Mouse (Mus musculus): ENCODE measurements at regions not wholly inside any gene's neighbourhood (a gene's known extent, or its start where the extent isn't known, plus 50 kb on each side); places are given as distances from the start of the nearest gene placed in this dataset.
"Not testable (repeated sequence)": the region's sequence is repeated elsewhere in the genome, so short reads cannot be mapped to it uniquely, and the experiment has no call there.

- DNase-seq: no peak
Measured at GRCm38 (mm10) chr6:31133896-31134735, 175.2 kb upstream of the Klf14 start.

DNA sequence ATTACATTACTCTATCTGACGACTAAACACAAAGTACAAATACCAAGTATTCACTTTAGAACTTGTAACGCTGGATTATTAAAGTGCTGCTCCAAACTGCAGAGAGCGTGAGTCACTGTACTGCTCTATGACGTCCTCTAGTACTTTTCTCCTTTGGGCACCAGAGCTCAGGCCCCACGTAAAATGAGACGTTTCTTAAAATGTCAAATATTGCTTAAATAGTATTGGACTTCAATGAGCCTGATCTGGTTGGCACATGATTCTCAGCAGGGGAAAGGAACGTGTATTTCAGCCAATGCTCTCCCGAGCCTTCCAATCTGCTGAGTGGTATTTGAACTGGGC, 175.8 kb upstream of the Klf14 start:
- DNase-seq: no peak

- DNase-seq: no peak
Measured at GRCm38 (mm10) chr6:31135580-31135979, 176.7 kb upstream of the Klf14 start.

DNA sequence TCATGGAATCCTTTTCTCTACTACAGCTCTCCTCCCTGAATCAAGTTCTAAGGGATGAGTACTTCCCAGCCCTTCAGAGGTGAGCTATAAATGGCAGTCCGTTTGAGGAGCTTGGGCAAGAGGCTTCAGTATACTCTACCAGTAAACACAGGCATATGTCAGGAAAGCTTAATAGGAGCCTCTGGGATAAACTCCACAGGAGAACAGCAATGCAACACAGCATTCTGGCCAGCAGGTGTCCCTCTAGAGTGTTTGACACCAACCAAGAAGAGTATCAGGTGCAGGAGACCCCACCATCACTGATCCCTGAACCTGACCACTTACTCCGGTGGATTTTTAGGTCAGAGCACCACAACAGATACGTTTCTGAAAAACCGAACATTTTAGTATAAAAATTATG, 178.0 kb upstream of the Klf14 start:
- DNase-seq: peak; percentile 63

DNA sequence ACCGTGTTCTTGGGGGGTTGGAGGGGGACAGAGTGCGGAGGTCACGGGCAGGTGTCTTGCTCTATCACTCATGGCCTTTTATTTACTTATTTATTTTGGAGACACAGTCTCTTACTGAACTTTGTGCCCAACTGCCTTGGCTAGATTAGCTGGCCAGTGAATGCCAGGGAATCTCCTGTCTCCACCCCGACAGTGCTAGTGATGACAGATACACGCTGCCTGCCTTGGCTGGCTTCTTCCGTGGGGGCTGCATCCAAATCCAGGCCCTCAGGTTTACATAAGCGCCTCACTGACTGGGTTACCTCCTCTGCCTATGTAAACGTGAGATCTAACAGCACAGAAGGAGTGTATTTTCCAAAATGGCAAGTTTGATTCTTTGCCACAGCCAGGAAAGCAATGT, 178.5 kb upstream of the Klf14 start:
- DNase-seq: no peak

- DNase-seq: no peak
Measured at GRCm38 (mm10) chr6:31140000-31140399, 181.1 kb upstream of the Klf14 start.

DNA sequence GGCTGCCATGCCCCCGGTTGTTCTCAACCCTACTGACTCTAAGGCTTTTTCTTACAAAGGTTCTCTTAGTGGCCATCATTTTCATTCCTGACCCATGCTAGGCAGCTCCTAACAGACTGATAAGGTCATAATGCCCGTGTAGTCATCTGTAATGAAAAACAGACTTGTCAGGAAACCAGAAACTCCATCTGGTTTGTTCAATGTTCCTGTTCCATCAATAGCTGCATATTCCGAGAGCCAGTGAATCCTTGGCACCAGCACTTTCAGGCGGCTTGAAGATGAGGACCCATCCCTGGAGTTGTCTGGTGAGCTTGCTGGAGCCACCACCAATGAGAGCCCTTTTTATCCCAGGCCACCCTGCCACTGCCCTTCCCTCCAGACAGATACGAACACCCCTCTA, 181.7 kb upstream of the Klf14 start:
- DNase-seq: no peak

DNA sequence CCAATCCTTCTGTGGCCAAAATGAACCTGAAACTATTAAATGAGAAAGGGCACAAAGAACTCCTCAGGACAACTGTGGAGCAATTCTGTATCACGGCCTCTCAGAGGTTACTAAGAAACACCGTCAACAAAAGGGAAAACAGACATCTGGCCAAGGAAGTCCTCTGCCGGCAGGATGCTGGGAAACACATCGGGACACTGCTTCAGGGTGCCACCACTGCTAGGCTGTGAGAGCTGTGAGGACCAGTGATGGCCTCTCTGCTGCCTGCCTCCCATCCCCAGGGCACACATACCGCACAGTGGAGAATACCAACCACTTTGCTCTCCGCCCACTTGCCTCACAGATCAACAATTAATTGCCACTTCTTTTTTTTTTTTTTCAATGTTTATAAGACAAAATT, 182.6 kb upstream of the Klf14 start:
- DNase-seq: no peak

- not testable (repeated sequence) for DNase-seq
Measured at GRCm38 (mm10) chr6:31142479-31143007, 183.7 kb upstream of the Klf14 start.

DNA sequence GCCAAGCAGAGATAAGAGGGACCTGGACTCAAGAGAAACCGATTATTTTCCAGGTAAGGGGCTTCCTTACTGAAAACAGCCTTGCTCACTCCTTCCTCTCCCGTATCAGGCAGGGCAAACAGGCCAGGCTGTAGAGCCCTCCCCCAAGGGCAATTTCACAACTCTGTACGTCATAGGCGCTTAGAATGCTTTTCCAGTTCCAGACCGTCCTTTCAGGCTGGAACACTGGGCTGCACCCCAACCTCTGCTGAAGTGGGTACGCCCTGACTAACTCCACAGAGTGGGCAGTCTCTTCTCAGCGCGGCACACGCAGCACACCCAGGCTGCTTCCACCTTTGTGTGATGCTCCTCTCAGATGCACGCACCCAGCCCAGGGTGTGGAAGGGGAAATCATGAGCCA, 186.8 kb upstream of the Klf14 start:
- peak; percentile 46 for DNase-seq

DNA sequence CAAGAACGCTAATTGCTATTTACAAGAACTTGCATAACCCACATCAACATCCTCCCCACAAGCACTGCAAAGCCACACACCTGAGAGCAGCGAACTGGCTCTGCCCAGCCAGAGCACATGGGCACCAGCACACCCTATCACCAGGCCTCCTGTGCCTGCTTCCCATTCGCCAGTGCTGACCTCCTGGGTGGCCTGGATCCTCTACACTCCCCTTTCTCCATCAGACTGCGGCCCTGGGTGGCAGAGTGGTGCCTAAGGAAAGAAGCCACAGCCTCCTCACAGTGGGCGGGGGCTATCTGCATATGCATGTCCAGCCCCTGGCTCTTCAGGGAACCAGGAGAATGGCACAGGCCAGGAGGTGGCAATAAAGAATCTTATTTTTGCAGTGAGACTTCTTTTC, 187.9 kb upstream of the Klf14 start:
- no peak for DNase-seq

DNA sequence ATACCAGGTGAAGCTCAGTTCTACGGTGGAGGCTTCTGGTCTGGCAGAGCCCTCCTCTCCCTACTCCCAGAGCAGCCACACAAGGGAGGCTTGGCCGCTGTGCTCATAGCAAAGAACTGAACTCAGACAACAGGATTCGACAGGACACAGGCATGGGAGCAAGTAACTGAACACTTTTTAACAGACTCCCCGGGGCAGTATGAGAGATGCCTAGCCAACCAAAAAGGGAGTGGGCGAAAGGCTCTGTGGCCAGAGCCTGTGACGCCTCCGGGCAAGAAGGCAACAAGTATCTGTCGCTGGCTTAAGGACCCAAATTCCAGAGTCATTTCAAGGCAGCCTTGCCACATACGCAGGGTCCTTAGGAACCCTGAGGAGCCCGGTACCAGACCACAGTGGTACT, 188.8 kb upstream of the Klf14 start:
- no peak for DNase-seq

GRCm38 (mm10) chr6:31148311-31148856, 189.5 kb upstream of the Klf14 start:
- DNase-seq: no peak

DNA sequence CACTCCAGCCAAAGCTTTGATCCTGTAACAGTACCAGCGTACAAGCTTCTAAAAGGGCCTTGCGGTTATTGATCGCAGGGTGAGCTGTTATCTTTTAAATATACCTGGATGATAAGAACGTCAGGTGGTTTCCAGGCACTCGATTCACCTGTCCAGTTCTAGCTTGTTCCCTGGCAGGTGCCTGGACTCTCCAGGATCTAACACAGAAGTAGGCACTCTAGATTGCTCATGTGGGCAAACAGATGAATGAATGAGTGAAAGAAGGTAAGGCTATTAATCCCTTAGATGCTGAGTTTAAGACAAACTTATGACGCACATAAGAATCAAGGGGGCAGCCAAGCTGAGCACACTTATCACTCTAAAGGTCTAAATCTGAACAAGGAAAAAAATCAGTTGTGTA, 190.3 kb upstream of the Klf14 start:
- DNase-seq: no peak

GRCm38 (mm10) chr6:31150416-31150815, 191.5 kb upstream of the Klf14 start:
- DNase-seq: no peak

GRCm38 (mm10) chr6:31155857-31156256, 197.0 kb upstream of the Klf14 start:
- peak; percentile 57 for DNase-seq

DNA sequence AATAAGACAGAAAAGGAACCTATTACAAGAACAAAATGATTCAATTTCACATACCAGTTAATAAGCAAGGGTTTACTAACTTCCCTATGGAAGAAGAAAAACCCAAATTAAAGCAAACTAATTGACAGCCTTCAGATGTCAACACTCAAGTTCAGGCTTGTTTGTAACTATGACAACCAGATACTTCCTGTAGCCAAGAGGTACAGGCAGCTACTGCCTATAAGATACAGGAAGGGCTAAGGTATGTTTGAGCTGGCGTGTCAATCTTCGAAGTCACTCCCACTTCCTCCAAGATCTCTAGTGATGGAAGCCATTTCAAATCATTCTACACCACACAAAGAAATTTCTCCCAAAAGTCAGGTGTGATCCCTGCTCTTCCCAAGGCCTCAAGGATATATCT, 198.1 kb upstream of the Klf14 start:
- DNase-seq: no peak

- no peak for DNase-seq
Measured at GRCm38 (mm10) chr6:31157429-31157828, 198.6 kb upstream of the Klf14 start.

GRCm38 (mm10) chr6:31158648-31159047, 199.8 kb upstream of the Klf14 start:
- peak; percentile 25 for DNase-seq

DNA sequence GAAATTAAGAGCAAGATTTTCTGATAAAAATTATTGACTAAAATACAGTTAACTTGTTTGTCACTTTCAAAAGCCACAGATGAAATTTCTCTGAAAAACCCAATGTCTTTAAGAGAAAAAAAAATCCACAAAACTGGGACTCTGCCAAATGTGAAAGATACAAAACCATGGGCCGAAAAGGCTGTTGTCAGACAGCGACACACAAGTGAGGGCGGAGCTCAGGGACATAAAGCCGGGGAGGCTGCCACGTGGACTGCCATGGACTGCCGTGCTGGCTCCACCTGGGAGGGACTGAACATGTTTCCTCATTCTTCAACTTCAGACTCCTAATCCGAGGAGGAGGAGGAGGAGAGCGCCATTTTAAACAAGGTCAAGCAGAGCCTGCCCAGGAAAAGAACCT, 200.4 kb upstream of the Klf14 start:
- peak; percentile 27 for DNase-seq

DNA sequence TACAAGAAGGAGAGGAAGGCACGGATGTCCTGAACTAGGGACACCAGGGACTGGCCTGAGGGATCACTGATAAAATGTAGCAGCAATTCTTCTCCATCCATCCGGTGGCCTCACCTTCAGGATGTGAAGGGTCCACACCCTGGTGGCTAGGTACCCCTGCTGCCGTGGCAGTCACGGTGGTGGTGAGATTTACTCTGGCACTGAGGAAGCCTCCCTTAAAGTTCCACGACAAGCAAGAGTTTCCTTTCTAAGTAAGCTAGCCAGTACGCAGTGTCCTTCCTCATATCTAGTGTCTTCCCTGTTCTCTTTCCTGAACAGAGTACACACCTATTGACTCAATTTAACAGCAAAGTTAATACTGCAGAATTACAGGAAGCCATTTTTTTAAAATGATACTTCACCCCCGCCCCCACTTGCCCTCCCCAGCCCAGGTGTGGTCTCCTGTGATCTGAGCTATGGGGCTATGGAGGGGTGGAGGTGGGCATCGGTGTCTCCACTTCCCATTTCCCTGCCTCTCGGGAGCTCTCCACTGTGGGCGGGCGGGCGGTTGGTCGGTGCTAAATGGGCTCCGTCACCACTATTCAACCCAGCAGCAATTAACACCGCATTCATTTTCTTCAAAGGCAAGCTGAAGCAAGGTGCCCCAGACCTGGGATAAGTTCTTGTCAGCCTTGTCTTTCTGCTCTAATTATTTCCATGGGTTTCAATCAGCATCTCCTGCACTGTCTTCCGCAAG, 201.2 kb upstream of the Klf14 start:
- DNase-seq: no peak

DNA sequence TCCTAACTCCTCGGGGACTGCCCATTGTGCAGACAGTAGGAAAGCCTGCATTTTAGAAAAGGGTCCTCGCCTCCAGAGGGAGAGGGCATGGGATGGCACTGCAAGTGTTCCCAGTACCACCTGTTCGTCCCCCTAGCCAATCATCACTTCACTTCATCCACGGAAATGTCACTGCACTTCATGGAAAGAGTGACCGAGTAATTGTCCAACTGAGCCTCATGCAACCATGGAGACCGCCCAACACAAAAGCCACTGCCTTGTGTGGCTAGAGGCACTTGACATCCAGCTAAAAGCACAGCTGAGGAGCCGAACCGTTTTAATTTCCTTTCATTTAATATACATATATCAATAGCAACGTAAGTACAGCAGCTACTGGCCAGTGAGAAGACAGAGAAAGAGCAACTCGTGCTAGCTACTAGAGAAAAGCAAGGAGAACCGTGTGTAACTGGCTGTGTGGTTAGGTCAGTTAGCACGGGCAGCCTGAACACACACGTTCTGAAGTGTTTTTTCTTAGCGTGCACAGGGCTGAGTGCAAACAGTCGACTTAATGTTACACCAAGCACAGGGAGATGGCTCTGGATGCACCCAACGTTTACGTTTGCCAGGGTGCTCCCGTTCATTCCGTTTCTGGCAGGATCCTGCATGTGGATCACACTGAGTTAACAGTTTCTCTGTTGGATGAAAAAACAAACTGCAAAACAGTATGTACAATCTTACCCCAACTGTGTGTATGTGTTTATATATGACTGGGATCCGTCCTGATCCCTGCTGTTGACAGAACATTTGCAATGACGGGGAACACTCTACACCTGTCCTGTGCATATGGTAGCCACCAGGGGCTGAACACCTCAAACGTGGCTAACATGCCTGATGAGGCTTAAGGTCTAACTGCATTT, 202.8 kb upstream of the Klf14 start:
- DNase-seq: no peak

Data from adrenal gland, postnatal 10 days (tissue).